Mouse (Mus musculus) neural tube, embryonic 14.5 days (tissue): ENCODE results near the gene Tmem121b. TPM values are rescaled to one million over a fixed set of nuclear protein-coding genes. Genes with fewer than 3 reads are reported as not detected.

Source experiments
- ATAC-seq: fragments of 200-750 bp; cut with Nextera tagmentation; 2 replicates; pipeline ENCODE4 v1.8.0; 2017; ENCODE audit warnings: low read depth, mild to moderate bottlenecking, moderate TSS enrichment, moderate library complexity
- H3K27ac ChIP-seq: fragments of 300-500 bp; sonication (generic); 2 replicates; pipeline ENCODE4 v1.5.1; 2014; ENCODE audit warnings: low read depth, mild to moderate bottlenecking, control low read depth, low read length, moderate library complexity, mixed read lengths
- H3K27me3 ChIP-seq: fragments of 300-500 bp; sonication (generic); 2 replicates; pipeline ENCODE4 v1.6.1; 2014; ENCODE audit warnings: low read length; ENCODE audit not compliant: control insufficient read depth, insufficient read depth
- H3K36me3 ChIP-seq: fragments of 300-500 bp; sonication (generic); 2 replicates; pipeline ENCODE4 v1.6.1; 2014; ENCODE audit warnings: low read length, mixed read lengths; ENCODE audit not compliant: control insufficient read depth, insufficient read depth
- H3K4me1 ChIP-seq: fragments of 300-500 bp; sonication (generic); 2 replicates; pipeline ENCODE4 v1.6.1; 2014; ENCODE audit warnings: low read length; ENCODE audit not compliant: control insufficient read depth, insufficient read depth
- H3K4me2 ChIP-seq: fragments of 300-500 bp; sonication (generic); 2 replicates; pipeline ENCODE4 v1.6.1; 2014; ENCODE audit warnings: mild to moderate bottlenecking, low read depth, low read length, control low read depth
- H3K4me3 ChIP-seq: fragments of 300-500 bp; sonication (generic); 2 replicates; pipeline ENCODE4 v1.5.1; 2014; ENCODE audit warnings: low read depth, low read length, control low read depth, mixed read lengths
- H3K9ac ChIP-seq: fragments of 300-500 bp; sonication (generic); replicated peaks from 2 replicates; pipeline ENCODE4 v1.6.1; 2014; ENCODE audit warnings: low read depth, mild to moderate bottlenecking, control low read depth, low read length, mixed read lengths
- H3K9me3 ChIP-seq: fragments of 300-500 bp; sonication (generic); 2 replicates; pipeline ENCODE4 v1.6.1; 2016; ENCODE audit warnings: low read length; ENCODE audit not compliant: control insufficient read depth
- WGBS: fragments of 180-500 bp; shearing (Covaris S2); extraction: QIAGEN DNeasy Blood & Tissue Kit; methylation state at CpG from one replicate; pipeline ENCODE4 v1.1.7; 2014; 5-methylcytosine and 5-hydroxymethylcytosine counted together
- polyA plus RNA-seq: library from polyadenylated mRNA; unstranded; fragments of >200 nt; fragmentation: Nextera tagmentation; extraction: Ambion mirVana; gene quantifications from 2 replicates; pipeline ENCODE4 v1.2.1, GENCODE M21; 2014

Gene Tmem121b
- polyA plus RNA-seq, 1 experiment from 2014 or later: 3.3 TPM

GRCm38 (mm10) chr6:120529123-120529522 is 35.5 kb upstream of the Tmem121b start:
- no peak overlapping the region for H3K9ac ChIP-seq
- H3K27ac ChIP-seq: no peak overlapping the region
- H3K27me3 ChIP-seq: no peaks in the 10 kb centered on the region
- H3K9me3 ChIP-seq: no peaks in the 10 kb centered on the region
- WGBS: 80% methylated on average over 4 of the region's 4 CpGs
- no peak for ATAC-seq
- no peaks in the 10 kb centered on the region for H3K36me3 ChIP-seq
- H3K4me1 ChIP-seq: peaks cover 15% of the 10 kb centered on the region
- H3K4me2 ChIP-seq: no peak overlapping the region; the same call in 1 of the 2 replicates
- H3K4me3 ChIP-seq: no peak overlapping the region

GRCm38 (mm10) chr6:120524796-120525195 is 31.2 kb upstream of the Tmem121b start:
- no peak overlapping the region for H3K4me3 ChIP-seq
- 94% methylated on average over 5 of the region's 5 CpGs for WGBS
- H3K27ac ChIP-seq: no peak overlapping the region
- no peak overlapping the region for H3K9ac ChIP-seq
- H3K36me3 ChIP-seq: peaks cover 9% of the 10 kb centered on the region
- H3K9me3 ChIP-seq: no peaks in the 10 kb centered on the region
- no peak overlapping the region for H3K4me2 ChIP-seq
- H3K4me1 ChIP-seq: peaks cover 5% of the 10 kb centered on the region
- no peak for ATAC-seq
- H3K27me3 ChIP-seq: no peaks in the 10 kb centered on the region

DNA sequence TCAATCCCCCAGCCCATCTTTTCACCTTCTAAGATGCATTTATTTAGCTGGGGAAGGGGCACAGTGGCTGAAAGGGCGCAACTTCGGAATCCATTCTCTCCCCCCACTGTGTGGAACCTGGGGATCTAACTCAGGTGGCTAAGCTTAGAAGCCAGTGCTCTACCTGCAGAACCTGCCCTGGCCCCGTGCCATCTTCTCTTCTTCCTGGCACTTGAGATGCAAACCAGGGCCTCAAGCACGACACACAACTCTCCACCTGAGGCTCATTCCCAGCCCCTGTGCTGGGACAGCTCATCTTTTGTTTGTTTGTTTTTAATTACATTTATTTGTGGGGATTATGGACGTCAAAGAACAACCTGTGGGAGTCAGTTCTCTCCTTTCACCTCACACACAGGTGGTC is 26.0 kb upstream of the Tmem121b start:
- WGBS: 83% methylated on average over 5 of the region's 5 CpGs
- H3K36me3 ChIP-seq: peaks cover 9% of the 10 kb centered on the region
- H3K27ac ChIP-seq: no peak overlapping the region
- no peak overlapping the region for H3K4me2 ChIP-seq
- no peaks in the 10 kb centered on the region for H3K9me3 ChIP-seq
- no peak overlapping the region for H3K9ac ChIP-seq
- no peak for ATAC-seq
- no peaks in the 10 kb centered on the region for H3K4me1 ChIP-seq
- no peak overlapping the region for H3K4me3 ChIP-seq
- H3K27me3 ChIP-seq: no peaks in the 10 kb centered on the region

DNA sequence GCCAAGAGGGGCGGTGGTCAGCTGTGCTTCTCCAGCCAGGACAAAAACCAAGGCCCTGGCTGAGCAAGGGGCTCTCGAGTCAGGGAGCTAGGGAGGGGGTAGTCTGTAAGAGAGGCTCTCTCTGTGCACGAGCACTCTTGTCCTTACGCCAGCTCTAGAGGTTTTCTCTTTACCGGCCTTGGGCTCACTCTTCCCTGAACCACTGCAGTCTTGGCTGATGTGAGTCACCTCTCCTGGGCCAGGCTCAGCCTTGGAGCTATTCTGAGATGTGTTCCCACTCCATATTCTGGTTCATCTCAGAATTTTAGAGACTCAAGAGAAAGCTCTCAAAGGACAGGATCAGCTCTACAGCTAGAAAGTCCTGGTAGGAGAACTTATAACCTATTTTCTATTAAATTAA is 23.7 kb upstream of the Tmem121b start:
- H3K27ac ChIP-seq: no peak overlapping the region
- H3K4me3 ChIP-seq: no peak overlapping the region
- H3K4me1 ChIP-seq: no peaks in the 10 kb centered on the region
- no peak for ATAC-seq
- H3K9me3 ChIP-seq: no peaks in the 10 kb centered on the region
- no peak overlapping the region for H3K4me2 ChIP-seq
- WGBS: 94% methylated on average over 5 of the region's 5 CpGs
- H3K9ac ChIP-seq: no peak overlapping the region
- H3K27me3 ChIP-seq: no peaks in the 10 kb centered on the region
- H3K36me3 ChIP-seq: peaks cover 12% of the 10 kb centered on the region

- Histone ChIP-seq H3K4me1 (no peaks in the 10 kb centered on the region), H3K27ac (no peak overlapping the region), H3K9ac (no peak overlapping the region), H3K9me3 (no peaks in the 10 kb centered on the region), H3K4me3 (no peak overlapping the region), H3K4me2 (no peak overlapping the region), H3K36me3 (peaks cover 12% of the 10 kb centered on the region), H3K27me3 (no peaks in the 10 kb centered on the region)
- no peak for ATAC-seq
- 95% methylated on average over 6 of the region's 6 CpGs for WGBS
These were observed 23.3 kb upstream of the Tmem121b start for GRCm38 (mm10) chr6:120516879-120517278.

DNA sequence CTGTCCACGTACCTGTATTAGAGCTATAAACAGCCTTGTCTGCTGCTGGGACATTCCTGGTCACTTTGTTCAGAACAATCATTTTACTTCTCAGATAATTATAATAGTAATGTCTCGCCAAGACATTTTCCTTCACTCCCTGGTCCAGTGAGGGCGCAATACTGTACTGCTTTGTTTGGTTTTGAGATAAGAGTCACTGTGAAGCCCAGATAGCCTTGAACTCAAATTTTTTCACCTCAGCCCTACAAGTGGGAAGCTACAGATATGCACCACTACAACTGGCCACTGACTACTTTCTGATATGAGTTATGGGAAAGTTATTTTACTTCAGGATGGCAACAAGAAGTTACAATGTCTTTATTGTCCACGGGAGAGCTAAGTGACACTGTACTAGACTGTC is 22.8 kb upstream of the Tmem121b start:
- Histone ChIP-seq H3K4me3 (no peak overlapping the region), H3K4me2 (no peak overlapping the region), H3K9ac (no peak overlapping the region), H3K9me3 (no peaks in the 10 kb centered on the region), H3K36me3 (peaks cover 12% of the 10 kb centered on the region), H3K27me3 (no peaks in the 10 kb centered on the region), H3K27ac (no peak overlapping the region), H3K4me1 (no peaks in the 10 kb centered on the region)
- ATAC-seq: no peak
- 94% methylated on average over 4 of the region's 4 CpGs for WGBS

- H3K9ac ChIP-seq: no peak overlapping the region
- no peaks in the 10 kb centered on the region for H3K4me1 ChIP-seq
- no peak for ATAC-seq
- H3K27ac ChIP-seq: no peak overlapping the region
- H3K36me3 ChIP-seq: peaks cover 21% of the 10 kb centered on the region
- H3K27me3 ChIP-seq: no peaks in the 10 kb centered on the region
- no peaks in the 10 kb centered on the region for H3K9me3 ChIP-seq
- no peak overlapping the region for H3K4me3 ChIP-seq
- 83% methylated on average over 6 of the region's 6 CpGs for WGBS
- no peak overlapping the region for H3K4me2 ChIP-seq
These were observed 17.6 kb upstream of the Tmem121b start for GRCm38 (mm10) chr6:120511212-120511611.

DNA sequence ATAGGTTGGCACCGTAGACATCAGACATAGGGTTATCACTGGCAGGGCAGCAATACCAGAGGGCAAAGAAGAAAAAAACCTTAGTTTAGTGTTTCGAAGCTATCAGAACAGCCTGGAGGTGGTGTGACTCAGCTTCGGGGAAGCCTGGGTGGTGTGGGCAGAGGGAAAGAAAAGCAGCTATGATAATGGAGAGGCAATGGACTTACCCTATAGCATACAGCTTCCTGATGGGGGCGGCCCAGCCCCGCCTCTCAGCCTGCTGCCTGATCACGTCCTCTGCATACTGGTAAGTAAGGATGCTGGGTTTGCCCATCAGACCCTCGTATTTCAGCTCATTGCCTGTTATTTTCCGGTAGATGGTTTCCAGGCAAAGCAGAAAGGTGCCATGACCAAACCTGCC is 16.8 kb upstream of the Tmem121b start:
- Histone ChIP-seq H3K4me1 (no peaks in the 10 kb centered on the region), H3K9ac (no peak overlapping the region), H3K4me3 (no peak overlapping the region), H3K4me2 (no peak overlapping the region), H3K27ac (no peak overlapping the region), H3K27me3 (no peaks in the 10 kb centered on the region), H3K36me3 (peaks cover 21% of the 10 kb centered on the region), H3K9me3 (no peaks in the 10 kb centered on the region)
- 85% methylated on average over 8 of the region's 8 CpGs for WGBS
- ATAC-seq: no peak

GRCm38 (mm10) chr6:120509975-120510374 is 16.4 kb upstream of the Tmem121b start:
- H3K27ac ChIP-seq: no peak overlapping the region
- H3K4me3 ChIP-seq: no peak overlapping the region
- H3K27me3 ChIP-seq: no peaks in the 10 kb centered on the region
- peaks cover 21% of the 10 kb centered on the region for H3K36me3 ChIP-seq
- no peaks in the 10 kb centered on the region for H3K9me3 ChIP-seq
- H3K4me1 ChIP-seq: no peaks in the 10 kb centered on the region
- WGBS: 87% methylated on average over 7 of the region's 7 CpGs
- ATAC-seq: no peak
- no peak overlapping the region for H3K4me2 ChIP-seq
- H3K9ac ChIP-seq: no peak overlapping the region

DNA sequence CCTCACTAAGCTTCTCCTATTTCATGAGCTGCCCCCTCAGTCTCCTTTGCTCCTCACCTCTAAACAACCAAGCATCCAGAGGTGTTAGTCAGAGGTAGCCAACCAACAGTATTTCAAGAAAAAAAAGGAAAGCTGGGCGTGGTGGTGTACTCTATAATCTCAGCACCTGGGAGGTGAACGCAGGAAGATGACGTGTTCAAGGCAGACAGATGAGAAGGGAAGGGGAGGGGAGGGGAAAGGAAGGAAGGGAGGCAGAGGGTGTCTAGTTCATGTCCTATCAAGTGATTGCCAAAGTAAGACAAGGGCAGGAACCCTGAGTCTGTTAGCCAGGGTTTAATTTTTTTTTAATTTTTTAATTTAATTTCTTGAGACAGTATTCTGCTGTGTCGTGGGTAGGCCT is 15.0 kb upstream of the Tmem121b start:
- H3K4me2 ChIP-seq: no peak overlapping the region
- no peak for ATAC-seq
- H3K9ac ChIP-seq: no peak overlapping the region
- H3K27ac ChIP-seq: no peak overlapping the region
- no peaks in the 10 kb centered on the region for H3K9me3 ChIP-seq
- H3K4me1 ChIP-seq: no peaks in the 10 kb centered on the region
- no peaks in the 10 kb centered on the region for H3K27me3 ChIP-seq
- no peak overlapping the region for H3K4me3 ChIP-seq
- H3K36me3 ChIP-seq: peaks cover 19% of the 10 kb centered on the region; the same call in 1 of the 2 replicates
- WGBS: 91% methylated on average over 4 of the region's 4 CpGs
